Mouse (Mus musculus) hindbrain, embryonic 15.5 days (tissue): ENCODE measurements around the gene Cplx1. TPM values are rescaled to one million over a fixed set of nuclear protein-coding genes. Genes with fewer than 3 reads are reported as not detected.
"Not testable (repeated sequence)": the region's sequence is repeated elsewhere in the genome, so short reads cannot be mapped to it uniquely, and the experiment has no call there.

ENCODE experiments used
- ATAC-seq: fragments of 200-750 bp; cut with Nextera tagmentation; 2 replicates; pipeline ENCODE4 v1.8.0; 2017; ENCODE audit warnings: low read depth, moderate number of reproducible peaks, moderate TSS enrichment; ENCODE audit not compliant: low FRiP score
- H3K27ac ChIP-seq: fragments of 300-500 bp; sonication (generic); replicated peaks from 2 replicates; pipeline ENCODE4 v1.5.1; 2015; ENCODE audit warnings: mild to moderate bottlenecking, inconsistent platforms
- H3K27me3 ChIP-seq: fragments of 300-500 bp; sonication (generic); 2 replicates; pipeline ENCODE4 v1.6.1; 2015; ENCODE audit warnings: control low read depth, inconsistent platforms
- H3K36me3 ChIP-seq: fragments of 300-500 bp; sonication (generic); 2 replicates; pipeline ENCODE4 v1.6.1; 2015; ENCODE audit warnings: control low read depth, inconsistent platforms
- H3K4me1 ChIP-seq: fragments of 300-500 bp; sonication (generic); replicated peaks from 2 replicates; pipeline ENCODE4 v1.6.1; 2015; ENCODE audit warnings: control low read depth, inconsistent platforms
- H3K4me2 ChIP-seq: fragments of 300-500 bp; sonication (generic); 2 replicates; pipeline ENCODE4 v1.6.1; 2015; ENCODE audit warnings: moderate library complexity, mild to moderate bottlenecking, inconsistent platforms
- H3K4me3 ChIP-seq: fragments of 300-500 bp; sonication (generic); 2 replicates; pipeline ENCODE4 v1.5.1; 2015; ENCODE audit warnings: mild to moderate bottlenecking, inconsistent platforms
- H3K9ac ChIP-seq: fragments of 300-500 bp; sonication (generic); 2 replicates; pipeline ENCODE4 v1.6.1; 2015; ENCODE audit warnings: inconsistent platforms
- H3K9me3 ChIP-seq: fragments of 300-500 bp; sonication (generic); 2 replicates; pipeline ENCODE4 v1.6.1; 2016; ENCODE audit warnings: control low read depth, inconsistent platforms
- WGBS: fragments of 180-500 bp; shearing (Covaris S2); methylation state at CpG from one replicate; pipeline ENCODE4 v1.1.7; 2015; 5-methylcytosine and 5-hydroxymethylcytosine counted together
- polyA plus RNA-seq: library from polyadenylated mRNA; unstranded; fragments of >200 nt; fragmentation: Nextera tagmentation; extraction: Ambion mirVana; gene quantifications from 2 replicates; pipeline ENCODE4 v1.2.1, GENCODE M21; 2015

The Cplx1 gene
- polyA plus RNA-seq, 1 experiment from 2014 or later: 187 TPM

GRCm38 (mm10) chr5:108515581-108516361, 34.1 kb downstream of the Cplx1 start:
- Histone ChIP-seq H3K36me3 (peaks cover 20% of the 10 kb centered on the region; the same call in 1 of the 2 replicates), H3K27ac (no peak overlapping the region), H3K4me2 (no peak overlapping the region), H3K9ac (no peak overlapping the region), H3K4me3 (no peak overlapping the region), H3K4me1 (no peaks in the 10 kb centered on the region), H3K9me3 (no peaks in the 10 kb centered on the region), H3K27me3 (no peaks in the 10 kb centered on the region)
- no peak for ATAC-seq
- WGBS: 56% methylated on average over 6 of the region's 6 CpGs

GRCm38 (mm10) chr5:108502286-108502685, 47.5 kb downstream of the Cplx1 start:
- Histone ChIP-seq H3K9ac (no peak overlapping the region), H3K4me1 (no peaks in the 10 kb centered on the region), H3K9me3 (no peaks in the 10 kb centered on the region), H3K4me2 (no peak overlapping the region), H3K27me3 (no peaks in the 10 kb centered on the region), H3K27ac (no peak overlapping the region), H3K36me3 (peaks cover 83% of the 10 kb centered on the region), H3K4me3 (no peak overlapping the region)
- ATAC-seq: no peak
- 86% methylated on average over 18 of the region's 18 CpGs for WGBS

- 93% methylated on average over 1 of the region's 1 CpGs for WGBS
- no peak overlapping the region for H3K4me3 ChIP-seq
- peaks cover 89% of the 10 kb centered on the region for H3K36me3 ChIP-seq
- ATAC-seq: no peak
- H3K4me1 ChIP-seq: no peaks in the 10 kb centered on the region
- no peaks in the 10 kb centered on the region for H3K9me3 ChIP-seq
- H3K27ac ChIP-seq: no peak overlapping the region
- no peaks in the 10 kb centered on the region for H3K27me3 ChIP-seq
- H3K4me2 ChIP-seq: no peak overlapping the region
- H3K9ac ChIP-seq: no peak overlapping the region
Observed at GRCm38 (mm10) chr5:108501573-108501972, 48.3 kb downstream of the Cplx1 start.

GRCm38 (mm10) chr5:108486148-108486547, 63.7 kb downstream of the Cplx1 start:
- peaks cover 48% of the 10 kb centered on the region for H3K36me3 ChIP-seq
- H3K27ac ChIP-seq, H3K27me3 ChIP-seq, H3K4me1 ChIP-seq, H3K9ac ChIP-seq, H3K4me3 ChIP-seq, ATAC-seq, H3K4me2 ChIP-seq, H3K9me3 ChIP-seq: not testable (repeated sequence)
- 92% methylated on average over 5 of the region's 5 CpGs for WGBS

GRCm38 (mm10) chr5:108485239-108485638, 64.6 kb downstream of the Cplx1 start:
- Histone ChIP-seq H3K27me3 (no peaks in the 10 kb centered on the region), H3K4me3 (no peak overlapping the region), H3K9ac (no peak overlapping the region), H3K4me2 (no peak overlapping the region), H3K9me3 (no peaks in the 10 kb centered on the region), H3K4me1 (no peaks in the 10 kb centered on the region), H3K27ac (no peak overlapping the region), H3K36me3 (peaks cover 42% of the 10 kb centered on the region)
- 0 out of 2 replicates have a peak, but pooled peaks have one; percentile 30 for ATAC-seq
- WGBS: 96% methylated on average over 2 of the region's 2 CpGs

- Histone ChIP-seq H3K4me2 (no peak overlapping the region), H3K27ac (no peak overlapping the region), H3K36me3 (peaks cover 39% of the 10 kb centered on the region), H3K4me3 (no peak overlapping the region), H3K9ac (no peak overlapping the region), H3K9me3 (no peaks in the 10 kb centered on the region), H3K27me3 (no peaks in the 10 kb centered on the region), H3K4me1 (no peaks in the 10 kb centered on the region)
- 93% methylated on average over 6 of the region's 6 CpGs for WGBS
- 0 out of 2 replicates have a peak, but pooled peaks have one; percentile 30 for ATAC-seq
Observed at GRCm38 (mm10) chr5:108483006-108483405, 66.8 kb downstream of the Cplx1 start.

GRCm38 (mm10) chr5:108475977-108476376, 73.8 kb downstream of the Cplx1 start:
- Histone ChIP-seq H3K36me3 (peaks cover 77% of the 10 kb centered on the region), H3K9ac (no peak overlapping the region), H3K4me3 (no peak overlapping the region), H3K4me2 (no peak overlapping the region), H3K27me3 (no peaks in the 10 kb centered on the region), H3K4me1 (no peaks in the 10 kb centered on the region), H3K27ac (no peak overlapping the region), H3K9me3 (no peaks in the 10 kb centered on the region)
- no peak for ATAC-seq
- 90% methylated on average over 3 of the region's 3 CpGs for WGBS

- Histone ChIP-seq H3K9ac (no peak overlapping the region), H3K4me2 (no peak overlapping the region), H3K4me3 (no peak overlapping the region), H3K36me3 (peaks cover 69% of the 10 kb centered on the region), H3K9me3 (no peaks in the 10 kb centered on the region), H3K27me3 (no peaks in the 10 kb centered on the region), H3K27ac (no peak overlapping the region), H3K4me1 (no peaks in the 10 kb centered on the region)
- 91% methylated on average over 4 of the region's 4 CpGs for WGBS
- no peak for ATAC-seq
Observed at GRCm38 (mm10) chr5:108473737-108474136, 76.1 kb downstream of the Cplx1 start.

GRCm38 (mm10) chr5:108469617-108470016, 80.2 kb downstream of the Cplx1 start:
- Histone ChIP-seq H3K4me3 (no peak overlapping the region), H3K36me3 (peaks cover 29% of the 10 kb centered on the region), H3K27me3 (no peaks in the 10 kb centered on the region), H3K27ac (no peak overlapping the region), H3K4me2 (no peak overlapping the region), H3K9me3 (no peaks in the 10 kb centered on the region), H3K9ac (no peak overlapping the region), H3K4me1 (peaks cover 13% of the 10 kb centered on the region)
- ATAC-seq: no peak
- WGBS: 69% methylated on average over 7 of the region's 7 CpGs

Other genes with a start within 250 kb of the Cplx1 start
- 4.9 and 5.6 TPM in 2 replicates for gene Pigg, start 237.4 kb downstream of the Cplx1 start, polyA plus RNA-seq
- gene Gm42517, start 182.1 kb downstream of the Cplx1 start, polyA plus RNA-seq: 2.8 and 3.8 TPM in 2 replicates
- gene Pde6b, start 161.6 kb downstream of the Cplx1 start, polyA plus RNA-seq: 0.12 and 0.13 TPM in 2 replicates
- gene Atp5k, start 115.6 kb downstream of the Cplx1 start, polyA plus RNA-seq: 430 and 504 TPM in 2 replicates
- gene Mfsd7a, start 101.1 kb downstream of the Cplx1 start, polyA plus RNA-seq: 0.09 and 0.22 TPM in 2 replicates
- 24.0 and 24.3 TPM in 2 replicates for gene Pcgf3, start 88.8 kb downstream of the Cplx1 start, polyA plus RNA-seq
- 48.1 and 56.7 TPM in 2 replicates for gene Gak, start 79.7 kb upstream of the Cplx1 start, polyA plus RNA-seq
- gene Tmem175, start 79.7 kb upstream of the Cplx1 start, polyA plus RNA-seq: 26.3 and 27.1 TPM in 2 replicates
- gene Idua, start 110.3 kb upstream of the Cplx1 start, polyA plus RNA-seq: 11.0 and 11.8 TPM in 2 replicates
- gene Dgkq, start 119.6 kb upstream of the Cplx1 start, polyA plus RNA-seq: 31.0 and 32.9 TPM in 2 replicates
- 3.0 and 4.1 TPM in 2 replicates for gene Slc26a1, start 125.5 kb upstream of the Cplx1 start, polyA plus RNA-seq
- 8.1 and 8.9 TPM in 2 replicates for gene Fgfrl1, start 142.4 kb upstream of the Cplx1 start, polyA plus RNA-seq
- gene Rnf212, start 225.0 kb upstream of the Cplx1 start, polyA plus RNA-seq: not detected in 2 replicates
- not detected in 2 replicates for gene Tmed11, start 245.3 kb upstream of the Cplx1 start, polyA plus RNA-seq